Mouse (Mus musculus): ENCODE data around the gene Rnf135. TPM values are rescaled to one million over a fixed set of nuclear protein-coding genes. Genes with fewer than 3 reads are reported as not detected.
"Not testable (repeated sequence)": the region's sequence is repeated elsewhere in the genome, so short reads cannot be mapped to it uniquely, and the experiment has no call there.

Rnf135 gene
- polyA plus RNA-seq (2015; fragmentation: Nextera tagmentation; extraction: Ambion mirVana), result 3.6 and 4.2 TPM in 2 replicates

- Histone ChIP-seq H3K4me3 (peak within 1 kb of the TSS; percentile 44), H3K4me2 (peak within 1 kb of the TSS; percentile 57), H3K9ac (peak within 1 kb of the TSS; percentile 62), H3K36me3 (no peaks in the 10 kb centered on the region), H3K27me3 (peaks cover 6% of the 10 kb centered on the region; the same call in 1 of the 2 replicates), H3K4me1 (replicated peaks) (0 out of 2 replicates have a peak, but pooled peaks cover 12% of the 10 kb centered on the region), H3K27ac (replicated peaks) (0 out of 2 replicates have a peak within 1 kb of the TSS, but pooled peaks have one; percentile 9), H3K9me3 (no peaks in the 10 kb centered on the region)
- ATAC-seq (ENCODE audit: low read depth), result peak; percentile 75
- 2% methylated on average over 33 of the region's 33 CpGs for WGBS
Measured at GRCm38 (mm10) chr11:80183705-80184255, at the start of gene Rnf135. Gene Rnf135, plus strand, starts transcription at chr11:80183851.

GRCm38 (mm10) chr11:80134744-80135143 is 48.9 kb upstream of the Rnf135 start:
- no peaks in the 10 kb centered on the region for H3K27me3 ChIP-seq
- H3K4me1 ChIP-seq (replicated peaks), result 0 out of 2 replicates have a peak, but pooled peaks cover 6% of the 10 kb centered on the region
- no peak for ATAC-seq (ENCODE audit: low read depth)
- no peak overlapping the region for H3K4me2 ChIP-seq
- H3K9me3 ChIP-seq, result no peaks in the 10 kb centered on the region
- no peak overlapping the region for H3K4me3 ChIP-seq
- WGBS, result 72% methylated on average over 4 of the region's 4 CpGs
- peaks cover 60% of the 10 kb centered on the region for H3K36me3 ChIP-seq
- H3K9ac ChIP-seq, result no peak overlapping the region
- H3K27ac ChIP-seq (replicated peaks), result no peak overlapping the region

GRCm38 (mm10) chr11:80135954-80136683 is 47.5 kb upstream of the Rnf135 start:
- H3K4me3 ChIP-seq, result no peak overlapping the region
- WGBS, result 89% methylated on average over 11 of the region's 11 CpGs
- H3K4me1 ChIP-seq (replicated peaks), result peaks cover 14% of the 10 kb centered on the region
- H3K4me2 ChIP-seq, result no peak overlapping the region
- H3K36me3 ChIP-seq, result peaks cover 57% of the 10 kb centered on the region
- no peak overlapping the region for H3K27ac ChIP-seq (replicated peaks)
- H3K9ac ChIP-seq, result no peak overlapping the region
- no peaks in the 10 kb centered on the region for H3K9me3 ChIP-seq
- H3K27me3 ChIP-seq, result no peaks in the 10 kb centered on the region
- no peak for ATAC-seq (ENCODE audit: low read depth)

GRCm38 (mm10) chr11:80136786-80137185 is 46.9 kb upstream of the Rnf135 start:
- peaks cover 54% of the 10 kb centered on the region for H3K36me3 ChIP-seq
- no peaks in the 10 kb centered on the region for H3K27me3 ChIP-seq
- H3K9me3 ChIP-seq, result no peaks in the 10 kb centered on the region
- H3K27ac ChIP-seq (replicated peaks), result no peak overlapping the region
- peaks cover 15% of the 10 kb centered on the region for H3K4me1 ChIP-seq (replicated peaks)
- 91% methylated on average over 13 of the region's 13 CpGs for whole genome bisulfite sequencing
- no peak overlapping the region for H3K4me3 ChIP-seq
- no peak for ATAC-seq (ENCODE audit: low read depth)
- H3K4me2 ChIP-seq, result no peak overlapping the region
- no peak overlapping the region for H3K9ac ChIP-seq

- Histone ChIP-seq H3K27me3 (no peaks in the 10 kb centered on the region), H3K27ac (replicated peaks) (no peak overlapping the region), H3K4me3 (no peak overlapping the region), H3K4me2 (no peak overlapping the region), H3K4me1 (replicated peaks) (peaks cover 21% of the 10 kb centered on the region), H3K9me3 (no peaks in the 10 kb centered on the region), H3K36me3 (peaks cover 46% of the 10 kb centered on the region), H3K9ac (no peak overlapping the region)
- WGBS, result 89% methylated on average over 5 of the region's 5 CpGs
- ATAC-seq (ENCODE audit: low read depth), result no peak
Measured at GRCm38 (mm10) chr11:80137773-80138172, 45.9 kb upstream of the Rnf135 start.

GRCm38 (mm10) chr11:80141825-80142521 is 41.7 kb upstream of the Rnf135 start, which contains the start of gene Tefm:
Gene Tefm, minus strand, starts transcription at chr11:80142175.
- H3K4me3 ChIP-seq, result peak within 1 kb of the TSS; percentile 87
- H3K4me2 ChIP-seq, result peak within 1 kb of the TSS; percentile 81
- H3K27me3 ChIP-seq, result no peaks in the 10 kb centered on the region
- peak; percentile 94 for ATAC-seq (ENCODE audit: low read depth)
- peak within 1 kb of the TSS; percentile 89 for H3K9ac ChIP-seq
- peak within 1 kb of the TSS; percentile 92 for H3K27ac ChIP-seq (replicated peaks)
- H3K4me1 ChIP-seq (replicated peaks), result peaks cover 26% of the 10 kb centered on the region
- H3K9me3 ChIP-seq, result no peaks in the 10 kb centered on the region
- WGBS, result under 1% methylated on average over 40 of the region's 40 CpGs
- peaks cover 17% of the 10 kb centered on the region for H3K36me3 ChIP-seq

- H3K9me3 ChIP-seq, result no peaks in the 10 kb centered on the region
- peak overlapping the region; percentile 81 for H3K4me2 ChIP-seq
- H3K4me3 ChIP-seq, result peak overlapping the region; percentile 87
- no peaks in the 10 kb centered on the region for H3K27me3 ChIP-seq
- H3K36me3 ChIP-seq, result peaks cover 11% of the 10 kb centered on the region; the same call in 1 of the 2 replicates
- 48% methylated on average over 8 of the region's 8 CpGs for WGBS
- no peak overlapping the region for H3K27ac ChIP-seq (replicated peaks)
- ATAC-seq (ENCODE audit: low read depth), result no peak
- H3K4me1 ChIP-seq (replicated peaks), result peaks cover 26% of the 10 kb centered on the region
- H3K9ac ChIP-seq, result peak overlapping the region; percentile 89
Measured at GRCm38 (mm10) chr11:80142872-80143271, 40.8 kb upstream of the Rnf135 start.

- Histone ChIP-seq H3K27me3 (no peaks in the 10 kb centered on the region), H3K36me3 (no peaks in the 10 kb centered on the region), H3K4me2 (no peak overlapping the region), H3K4me1 (replicated peaks) (peaks cover 14% of the 10 kb centered on the region), H3K9me3 (no peaks in the 10 kb centered on the region), H3K9ac (no peak overlapping the region), H3K4me3 (no peak overlapping the region), H3K27ac (replicated peaks) (no peak overlapping the region)
- no peak for ATAC-seq (ENCODE audit: low read depth)
- 61% methylated on average over 10 of the region's 10 CpGs for WGBS
Measured at GRCm38 (mm10) chr11:80145787-80146275, 37.8 kb upstream of the Rnf135 start.

GRCm38 (mm10) chr11:80147748-80148147 is 35.9 kb upstream of the Rnf135 start:
- Histone ChIP-seq H3K9me3 (no peaks in the 10 kb centered on the region), H3K4me3 (no peak overlapping the region), H3K36me3 (no peaks in the 10 kb centered on the region), H3K9ac (no peak overlapping the region), H3K4me2 (no peak overlapping the region), H3K27me3 (peaks cover 14% of the 10 kb centered on the region), H3K27ac (replicated peaks) (no peak overlapping the region), H3K4me1 (replicated peaks) (peaks cover 5% of the 10 kb centered on the region)
- WGBS, result 66% methylated on average over 6 of the region's 6 CpGs
- ATAC-seq (ENCODE audit: low read depth), result no peak

- H3K4me1 ChIP-seq (replicated peaks), result no peaks in the 10 kb centered on the region
- no peaks in the 10 kb centered on the region for H3K36me3 ChIP-seq
- H3K9me3 ChIP-seq, result no peaks in the 10 kb centered on the region
- no peak overlapping the region for H3K27ac ChIP-seq (replicated peaks)
- H3K4me2 ChIP-seq, result no peak overlapping the region
- ATAC-seq (ENCODE audit: low read depth), result no peak
- WGBS, result 58% methylated on average over 1 of the region's 1 CpGs
- H3K9ac ChIP-seq, result no peak overlapping the region
- H3K4me3 ChIP-seq, result no peak overlapping the region
- peaks cover 19% of the 10 kb centered on the region for H3K27me3 ChIP-seq
Measured at GRCm38 (mm10) chr11:80148313-80148712, 35.3 kb upstream of the Rnf135 start.

GRCm38 (mm10) chr11:80148974-80149373 is 34.7 kb upstream of the Rnf135 start:
- H3K4me1 ChIP-seq (replicated peaks); H3K27ac ChIP-seq (replicated peaks); H3K4me2 ChIP-seq; H3K4me3 ChIP-seq; H3K9me3 ChIP-seq; ATAC-seq (ENCODE audit: low read depth); H3K36me3 ChIP-seq; H3K9ac ChIP-seq: not testable (repeated sequence)
- WGBS, result 73% methylated on average over 2 of the region's 4 CpGs
- H3K27me3 ChIP-seq, result peaks cover 26% of the 10 kb centered on the region

Measured in neural tube, embryonic 13.5 days (tissue).